Mouse (Mus musculus) olfactory bulb, adult 2 months (tissue): ENCODE results near the gene Ppa1. TPM values are rescaled to one million over a fixed set of nuclear protein-coding genes. Genes with fewer than 3 reads are reported as not detected.
A peak's percentile ranks its signal among the peaks of the same experiment; 100 is the strongest.

Source experiments
- H3K27ac ChIP-seq: fragments of 200-500 bp; 2 replicates; pipeline ENCODE4 v1.5.1; 2012; ENCODE audit warnings: low read depth, low read length; ENCODE audit not compliant: insufficient read depth
- H3K4me1 ChIP-seq: fragments of 200-500 bp; 2 replicates; pipeline ENCODE4 v1.6.1; 2012; ENCODE audit warnings: low read length; ENCODE audit not compliant: control insufficient read depth, insufficient read depth
- H3K4me3 ChIP-seq: fragments of 200-500 bp; 2 replicates; pipeline ENCODE4 v1.5.1; 2012; ENCODE audit warnings: mild to moderate bottlenecking, low read depth, low read length, moderate library complexity; ENCODE audit not compliant: insufficient read depth
- CTCF ChIP-seq: fragments of 200-500 bp; IDR thresholded peaks from 2 replicates; pipeline ENCODE4 v1.5.1; 2012; ENCODE audit warnings: low read depth, mild to moderate bottlenecking, low read length, moderate library complexity; ENCODE audit not compliant: insufficient read depth
- POLR2A ChIP-seq: fragments of 200-500 bp; IDR thresholded peaks from 2 replicates; pipeline ENCODE4 v1.6.1; 2012; ENCODE audit warnings: mild to moderate bottlenecking, low read depth, low read length, moderate library complexity; ENCODE audit not compliant: insufficient read depth
- WGBS: fragments of 180-500 bp; shearing (Covaris S2); methylation state at CpG from one replicate; pipeline ENCODE4 v1.1.7; 2018; 5-methylcytosine and 5-hydroxymethylcytosine counted together
- polyA plus RNA-seq: library from polyadenylated mRNA; stranded (reverse); fragments of >200 nt; gene quantifications from 2 replicates; pipeline ENCODE4 v1.2.4, GENCODE M21; 2012; ENCODE audit warnings: low replicate concordance; ENCODE audit not compliant: missing spikeins, insufficient read depth, insufficient read length

Ppa1 gene
- polyA plus RNA-seq, 1 experiment: not detected

DNA sequence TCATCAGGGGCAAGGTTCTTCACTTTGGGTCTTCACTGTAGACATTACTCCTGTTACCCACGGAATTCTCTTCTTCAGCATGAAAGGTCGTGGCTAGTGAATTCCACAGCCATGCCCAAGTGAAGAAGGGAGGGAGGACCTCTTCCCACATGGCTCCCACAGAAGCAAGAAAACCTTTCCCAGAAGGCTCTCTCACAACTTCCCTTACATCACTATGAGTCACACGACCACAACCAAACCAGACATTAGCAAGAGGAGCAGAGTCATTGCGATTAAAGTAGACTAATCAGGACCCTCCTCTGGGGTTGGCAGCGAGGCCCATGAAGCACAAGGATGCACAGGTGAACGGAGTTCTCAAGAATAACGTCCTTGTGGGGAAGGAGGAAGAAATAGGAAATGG lies 11.3 kb upstream of the Ppa1 start:
- H3K4me1 ChIP-seq: no peaks in the 10 kb centered on the region
- TF ChIP-seq POLR2A: no peak
- TF ChIP-seq CTCF: no peak
- WGBS: 63% methylated on average over 7 of the region's 7 CpGs
- no peak overlapping the region for H3K27ac ChIP-seq
- no peak overlapping the region for H3K4me3 ChIP-seq

- no peaks in the 10 kb centered on the region for H3K4me1 ChIP-seq
- no peak for TF ChIP-seq POLR2A
- no peak for TF ChIP-seq CTCF
- H3K4me3 ChIP-seq: no peak overlapping the region
- no peak overlapping the region for H3K27ac ChIP-seq
- WGBS: 75% methylated on average over 4 of the region's 4 CpGs
Measured at GRCm38 (mm10) chr10:61640363-61640762, 8.0 kb upstream of the Ppa1 start.

DNA sequence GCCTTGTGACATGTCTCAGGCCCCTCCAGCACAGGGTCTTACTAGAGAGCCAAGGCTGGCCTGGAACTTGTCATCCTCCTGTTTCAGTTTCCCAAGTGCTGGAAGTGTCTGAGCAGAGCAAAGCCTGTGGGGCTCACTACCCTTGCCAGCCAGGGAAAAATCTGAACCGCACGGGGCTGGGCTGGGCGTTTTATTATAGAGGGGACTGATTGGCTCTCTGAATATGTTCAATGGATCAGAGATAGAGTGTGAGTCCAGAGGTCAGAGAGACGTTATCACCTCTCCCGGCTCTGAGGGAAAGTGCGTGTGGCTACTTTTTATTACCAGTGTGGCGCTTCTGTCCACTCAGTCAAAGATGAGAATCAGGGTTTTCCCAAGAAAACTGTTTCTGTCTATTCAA lies 1.8 kb upstream of the Ppa1 start:
- H3K4me3 ChIP-seq: no peak overlapping the region
- H3K4me1 ChIP-seq: peaks cover 6% of the 10 kb centered on the region; the same call in 1 of the 2 replicates
- TF ChIP-seq CTCF (no peak), POLR2A (no peak)
- H3K27ac ChIP-seq: no peak overlapping the region
- 85% methylated on average over 7 of the region's 7 CpGs for WGBS

GRCm38 (mm10) chr10:61648737-61649645 lies 639 bp downstream of the Ppa1 start:
- 0 out of 2 replicates have a peak overlapping the region, but pooled peaks have one; percentile 17 for H3K27ac ChIP-seq
- H3K4me1 ChIP-seq: peaks cover 6% of the 10 kb centered on the region; the same call in 1 of the 2 replicates
- TF ChIP-seq POLR2A (no peak), CTCF (no peak)
- H3K4me3 ChIP-seq: peak overlapping the region; percentile 78
- WGBS: under 1% methylated on average over 49 of the region's 49 CpGs

GRCm38 (mm10) chr10:61654105-61654504 lies 5.8 kb downstream of the Ppa1 start:
- 97% methylated on average over 4 of the region's 4 CpGs for WGBS
- H3K4me3 ChIP-seq: no peak overlapping the region
- no peak for TF ChIP-seq CTCF
- TF ChIP-seq POLR2A: no peak
- no peak overlapping the region for H3K27ac ChIP-seq
- H3K4me1 ChIP-seq: peaks cover 2% of the 10 kb centered on the region; the same call in 1 of the 2 replicates

DNA sequence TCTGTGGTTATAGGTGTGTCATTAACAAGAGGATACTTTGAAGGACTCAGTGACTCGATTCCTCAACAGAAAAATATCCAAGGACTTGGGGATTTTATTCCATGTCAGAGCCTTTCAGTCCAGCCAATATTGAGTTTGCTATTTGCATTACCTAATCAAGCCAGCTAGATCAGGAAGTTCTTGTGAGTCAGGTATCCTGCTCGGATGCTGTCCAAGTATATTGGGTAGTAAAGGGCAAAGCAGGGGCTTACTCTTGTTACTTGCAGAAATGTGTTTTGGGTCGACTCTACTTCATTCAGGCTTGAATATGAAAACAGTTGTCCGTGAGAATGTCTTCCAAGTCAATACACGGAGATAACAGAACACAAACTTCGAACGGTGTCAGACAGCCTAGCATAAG lies 6.3 kb downstream of the Ppa1 start:
- Histone ChIP-seq H3K27ac (no peak overlapping the region), H3K4me1 (peaks cover 2% of the 10 kb centered on the region; the same call in 1 of the 2 replicates), H3K4me3 (no peak overlapping the region)
- no peak for TF ChIP-seq POLR2A
- TF ChIP-seq CTCF: no peak
- WGBS: 92% methylated on average over 7 of the region's 7 CpGs

- H3K4me3 ChIP-seq: no peak overlapping the region
- no peak overlapping the region for H3K27ac ChIP-seq
- H3K4me1 ChIP-seq: peaks cover 2% of the 10 kb centered on the region; the same call in 1 of the 2 replicates
- 95% methylated on average over 3 of the region's 3 CpGs for WGBS
- no peak for TF ChIP-seq CTCF
- no peak for TF ChIP-seq POLR2A
Measured at GRCm38 (mm10) chr10:61655188-61655587, 6.8 kb downstream of the Ppa1 start.

- Histone ChIP-seq H3K4me3 (no peak overlapping the region), H3K27ac (no peak overlapping the region), H3K4me1 (peaks cover 9% of the 10 kb centered on the region)
- 89% methylated on average over 18 of the region's 18 CpGs for WGBS
- TF ChIP-seq POLR2A: no peak
- TF ChIP-seq CTCF: no peak
Measured at GRCm38 (mm10) chr10:61656928-61657882, 8.9 kb downstream of the Ppa1 start.
